Mouse (Mus musculus) retina, postnatal 1 day (tissue): ENCODE measurements at regions not wholly inside any gene's neighbourhood (a gene's known extent, or its start where the extent isn't known, plus 50 kb on each side); places are given as distances from the start of the nearest gene placed in this dataset.

Experiments used
- DNase-seq: peaks from one replicate; pipeline ENCODE4 v3.0.0-alpha.2; 2012

DNA sequence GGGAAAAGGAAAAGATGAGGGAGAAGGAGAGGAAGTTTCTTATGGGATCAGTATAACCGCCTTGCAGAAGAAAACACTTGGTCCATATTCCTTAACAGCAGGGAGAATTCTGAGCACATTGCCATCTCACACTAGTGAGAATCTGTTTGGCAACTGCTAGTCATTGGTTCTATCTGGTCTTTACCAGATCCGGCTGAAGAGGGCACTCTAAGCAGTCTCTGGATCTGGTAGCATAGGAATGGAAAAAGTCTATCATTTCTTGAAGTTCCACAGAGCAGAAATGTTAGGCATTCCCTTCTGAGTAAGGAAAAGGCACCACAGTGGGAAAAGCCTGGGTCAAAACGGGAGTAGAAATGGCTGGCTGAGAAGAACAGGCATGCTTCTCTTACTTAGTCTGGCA lies 315.4 kb upstream of the Apob start:
- DNase-seq = no peak

DNA sequence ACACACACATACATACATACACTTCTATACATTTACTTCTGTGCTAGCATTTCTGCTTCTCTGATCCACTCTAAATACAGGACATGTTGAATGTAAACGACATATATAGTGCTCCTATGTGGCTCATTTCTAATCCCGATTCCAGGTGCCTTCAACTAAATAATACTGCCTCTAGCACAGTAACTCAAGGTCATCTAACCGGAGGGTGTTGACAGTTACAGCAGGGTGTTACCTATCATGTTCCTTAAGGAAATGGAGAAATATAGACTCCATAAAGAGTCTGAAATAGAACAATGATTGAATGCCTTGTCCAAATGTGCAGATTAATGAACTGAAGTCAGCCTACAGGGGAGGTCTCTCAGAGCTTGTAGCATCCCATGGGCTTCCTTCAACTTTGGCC lies 307.3 kb upstream of the Apob start:
- no peak for DNase-seq

DNA sequence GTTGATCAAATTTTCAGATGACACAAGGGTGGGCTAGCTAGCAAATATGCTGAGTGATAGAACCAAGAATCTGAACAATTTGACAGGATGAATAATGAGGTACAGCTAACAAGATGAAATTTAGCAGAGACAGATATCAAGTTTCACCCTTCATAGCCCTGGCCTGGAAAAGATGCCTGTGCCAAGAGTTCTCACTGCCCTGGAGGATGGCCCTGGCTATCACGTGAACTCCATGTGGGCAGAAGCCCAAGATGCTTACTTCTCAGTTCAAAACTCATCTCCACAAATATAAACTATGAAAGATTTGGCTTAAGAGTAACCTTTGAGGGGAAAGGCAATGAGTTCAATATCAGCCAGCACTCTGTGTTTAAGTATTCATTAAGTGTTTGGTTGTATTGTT lies 306.9 kb upstream of the Apob start:
- DNase-seq = no peak

DNA sequence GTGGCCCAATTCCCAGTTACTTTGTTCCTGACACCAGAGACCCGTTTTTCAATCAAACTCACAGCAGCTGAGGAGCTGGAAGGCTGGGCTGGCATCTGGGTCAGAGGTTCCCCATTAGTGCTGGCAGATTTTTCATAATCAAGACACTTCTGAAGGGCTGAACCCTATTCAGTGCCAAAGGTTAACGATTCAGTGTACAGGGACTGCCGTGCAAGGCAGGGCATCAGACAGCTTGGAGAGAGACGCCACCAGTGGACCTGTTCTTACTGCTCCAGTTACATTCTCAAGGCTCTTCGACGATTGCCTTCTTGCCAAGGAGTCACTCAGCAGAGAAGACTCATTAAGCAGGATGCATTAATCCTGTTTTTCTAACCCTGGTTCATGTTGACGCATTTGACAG lies 285.5 kb upstream of the Apob start:
- DNase-seq = peak; percentile 8

DNA sequence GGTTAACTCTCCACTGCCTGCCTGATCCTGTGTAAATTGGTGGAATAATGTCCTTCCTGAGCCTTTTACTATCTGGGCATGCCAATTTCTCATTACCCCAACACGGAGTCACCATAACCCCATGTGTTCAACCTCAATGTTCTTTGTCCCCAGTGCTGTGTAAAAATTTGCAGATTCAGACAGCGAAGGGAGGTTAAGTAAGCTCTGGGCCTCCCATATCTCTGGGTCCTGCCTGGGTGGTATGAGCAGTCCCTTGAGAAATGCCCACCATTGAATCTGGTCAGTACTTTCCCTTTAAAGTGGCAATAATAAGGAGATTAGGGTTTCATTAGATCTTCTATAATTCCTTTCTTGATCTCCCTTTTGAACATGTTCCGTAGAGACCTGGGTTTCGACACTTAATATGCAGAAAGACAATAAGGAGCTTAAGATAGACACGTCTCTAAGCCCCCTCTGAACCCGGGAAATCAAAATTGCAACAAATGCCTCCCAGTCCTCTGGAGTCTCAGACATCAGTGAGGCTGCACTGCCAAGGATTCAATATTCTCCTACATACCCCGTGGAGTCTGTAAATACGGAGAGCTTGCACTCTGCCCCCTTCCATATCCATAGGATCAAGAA lies 279.0 kb upstream of the Apob start:
- DNase-seq = peak; percentile 51

DNA sequence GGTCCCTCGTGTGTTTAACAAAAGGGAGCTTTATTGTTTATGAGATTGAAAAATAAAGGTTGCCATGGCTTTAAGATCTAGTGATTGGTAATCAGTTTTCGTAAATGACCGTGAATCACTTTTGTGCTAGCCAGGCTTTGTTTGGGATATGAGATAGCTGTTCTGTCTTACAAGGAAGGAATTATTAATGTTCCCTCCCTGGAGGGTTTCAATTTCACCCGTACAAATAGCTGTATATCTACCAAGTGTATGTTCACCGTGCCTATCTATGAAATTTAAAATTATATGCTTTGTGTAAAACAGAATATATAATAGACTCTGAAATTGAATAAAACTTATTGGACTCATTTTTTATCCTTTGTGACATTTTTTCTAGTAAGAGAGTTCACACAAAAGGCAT lies 268.3 kb upstream of the Apob start:
- no peak for DNase-seq

DNA sequence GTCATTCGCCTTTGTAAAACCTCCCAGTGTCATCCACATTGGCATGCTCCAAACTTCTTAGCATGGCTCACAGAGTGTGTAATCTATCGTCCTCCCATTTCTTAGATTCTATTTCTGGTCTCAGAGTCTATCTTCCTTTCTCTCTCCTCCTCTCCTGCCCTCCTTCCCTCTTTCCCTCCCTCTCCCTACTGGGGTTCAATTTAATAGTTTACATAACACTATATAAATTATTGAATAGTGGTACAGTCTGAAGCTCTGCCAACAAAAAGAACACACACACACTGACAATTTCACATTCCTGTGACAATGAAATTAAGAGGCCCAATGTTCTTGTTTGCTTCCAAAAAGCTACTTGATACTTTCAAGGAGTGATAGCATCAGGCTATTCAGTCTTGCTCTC lies 267.6 kb upstream of the Apob start:
- no peak for DNase-seq

DNA sequence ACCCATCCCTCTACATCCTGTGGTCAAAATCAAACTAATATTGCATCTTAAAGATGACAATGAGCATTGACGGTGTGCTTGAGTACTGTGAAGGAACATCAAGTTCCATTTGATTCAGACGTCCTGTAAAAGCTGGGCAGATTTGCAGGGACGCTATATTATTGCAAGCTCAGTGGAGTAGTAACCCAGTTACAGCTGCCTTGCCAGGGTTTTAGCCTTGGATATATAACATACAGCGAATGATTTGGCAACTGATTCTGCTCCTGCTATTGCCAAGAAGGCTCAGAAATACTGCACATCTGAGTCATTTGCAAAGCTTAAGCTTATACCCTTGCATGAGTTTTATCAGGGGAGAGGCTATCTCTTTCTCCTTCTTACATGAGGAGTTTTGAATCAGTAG lies 262.4 kb upstream of the Apob start:
- DNase-seq = no peak

DNA sequence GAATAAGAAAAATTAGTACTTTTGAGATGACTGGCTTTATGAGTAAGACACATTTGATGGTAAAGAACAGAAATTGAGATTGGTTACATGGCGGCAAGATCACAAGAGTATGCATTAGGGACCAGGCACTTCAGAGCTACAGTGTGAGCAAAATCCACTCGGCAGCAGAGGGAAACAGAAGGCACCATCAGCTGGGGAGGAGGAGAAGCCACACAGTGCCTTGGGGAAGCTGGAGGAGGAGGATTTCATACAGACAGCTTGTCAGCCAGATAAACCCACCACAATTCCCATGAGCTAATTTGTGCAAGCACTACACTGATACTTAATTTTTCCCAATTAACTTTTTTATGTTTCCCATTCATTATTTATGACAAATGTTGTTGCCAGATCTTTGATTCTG lies 258.9 kb upstream of the Apob start:
- DNase-seq = no peak

DNA sequence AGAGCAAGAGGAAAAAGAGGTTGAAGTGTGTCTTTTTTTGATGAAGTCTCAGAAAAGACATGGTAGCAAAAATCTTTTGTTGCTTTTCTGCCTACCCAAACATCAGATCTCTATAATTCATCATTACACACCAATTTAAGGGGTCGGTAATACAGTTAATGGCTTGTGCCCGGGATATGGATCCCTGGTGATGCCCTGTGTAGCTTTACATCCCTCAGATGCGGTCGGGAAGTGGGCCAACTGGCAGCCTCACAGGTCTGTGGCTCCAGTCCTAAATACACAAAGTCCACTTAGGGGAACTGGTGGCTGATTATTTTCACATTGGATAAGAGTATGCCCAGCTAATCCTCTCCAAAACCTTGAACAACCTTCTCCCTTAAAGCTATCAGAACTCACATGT lies 258.4 kb upstream of the Apob start:
- DNase-seq = no peak

DNA sequence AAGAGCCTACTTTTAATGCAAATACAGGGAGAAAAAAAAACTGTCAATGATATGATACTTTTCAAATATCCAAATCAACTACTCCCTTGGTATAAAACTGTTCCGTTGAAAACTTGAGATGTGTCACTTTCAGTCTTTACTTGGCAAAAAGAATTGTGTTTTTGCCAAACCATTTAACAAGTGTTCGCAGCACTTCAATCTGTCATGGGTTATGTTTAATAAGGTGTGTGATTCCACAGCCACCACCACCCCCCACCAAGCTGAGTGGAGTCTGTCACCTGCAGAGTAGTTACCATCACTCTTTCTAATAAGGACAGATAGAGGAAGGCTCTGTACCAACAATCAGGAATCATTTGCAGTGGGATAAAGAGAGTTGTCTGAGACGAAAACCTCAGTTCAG lies 252.5 kb upstream of the Apob start:
- no peak for DNase-seq

DNA sequence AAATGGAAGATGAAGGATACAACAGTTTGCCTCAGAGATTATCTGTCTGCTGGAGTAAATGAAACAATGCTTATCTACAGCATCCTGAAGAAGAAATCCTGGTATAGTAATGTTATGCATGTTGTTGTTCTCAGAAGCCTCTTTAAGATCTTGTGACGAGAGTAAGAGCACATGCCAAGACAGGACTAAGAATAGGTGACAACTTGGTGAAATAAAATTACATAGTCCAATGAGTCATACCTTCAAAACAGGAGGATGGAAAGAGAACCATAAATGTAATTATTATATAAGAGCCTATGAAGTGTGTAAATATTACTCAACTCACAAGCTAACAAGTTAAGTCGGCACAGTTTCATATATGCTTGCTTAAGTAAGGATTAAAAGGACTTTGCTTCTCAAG lies 239.4 kb upstream of the Apob start:
- DNase-seq = no peak

DNA sequence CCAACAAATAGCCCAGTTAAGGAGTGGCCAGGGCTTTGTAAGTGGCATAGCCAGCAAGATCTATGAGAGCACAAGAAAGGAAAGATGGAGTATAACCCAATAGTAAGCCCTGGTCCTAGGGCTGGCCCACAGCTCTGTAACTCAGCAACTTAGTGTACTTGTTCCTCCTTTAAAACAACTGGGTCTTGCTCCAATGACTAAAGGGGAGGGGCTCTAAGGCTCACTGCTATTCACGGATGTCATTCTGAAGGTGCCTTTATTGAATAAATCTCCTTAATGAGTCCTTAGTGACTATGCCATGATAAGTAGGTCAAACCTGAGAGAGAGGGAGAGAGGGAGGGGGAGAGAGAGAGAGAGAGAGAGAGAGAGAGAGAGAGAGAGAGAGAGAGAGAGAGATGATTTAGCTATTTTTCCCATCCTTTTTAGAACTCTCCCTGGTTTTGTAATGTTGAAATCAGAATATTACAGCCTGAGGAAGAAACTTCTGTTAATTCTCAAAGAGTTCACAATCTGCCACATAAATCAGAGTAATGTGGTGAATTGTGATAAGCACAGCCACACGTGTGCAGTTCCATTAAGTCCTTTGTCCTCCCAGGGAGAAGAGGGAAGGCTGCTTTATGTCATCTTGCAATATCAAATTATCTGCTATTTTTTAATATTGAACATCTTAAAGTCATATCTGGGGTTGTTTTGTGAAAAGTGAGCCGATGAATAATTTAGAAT lies 238.7 kb upstream of the Apob start:
- peak; percentile 56 for DNase-seq

DNA sequence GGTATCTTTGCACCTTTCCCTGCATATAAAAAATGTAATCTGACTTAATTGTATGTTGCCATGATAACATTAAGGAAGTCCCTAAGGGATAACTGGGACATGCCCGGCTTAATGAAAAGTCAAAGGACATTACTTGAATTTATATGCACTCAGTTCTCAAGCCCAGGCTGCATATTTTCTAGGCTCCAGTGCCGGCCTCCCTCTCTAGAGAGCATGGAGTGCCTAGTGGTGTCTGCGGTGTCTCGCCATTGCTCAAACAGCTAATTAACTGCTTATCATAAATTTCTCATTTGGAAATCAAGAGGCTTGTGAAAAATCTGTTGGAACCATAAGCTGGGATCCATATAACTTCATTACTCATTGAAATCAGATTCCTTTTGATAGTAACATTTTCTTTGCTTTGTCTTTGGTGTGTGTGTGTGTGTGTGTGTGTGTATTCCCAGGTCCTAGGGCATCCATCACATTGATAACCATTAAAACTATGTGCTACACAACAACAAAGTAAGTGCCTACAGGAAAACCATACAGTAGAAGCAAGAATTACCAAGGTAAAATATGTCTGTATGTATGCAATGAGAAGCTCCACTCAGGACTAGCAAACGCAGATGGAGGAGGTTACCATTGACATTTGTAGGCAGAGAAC lies 238.0 kb upstream of the Apob start:
- peak; percentile 14 for DNase-seq

DNA sequence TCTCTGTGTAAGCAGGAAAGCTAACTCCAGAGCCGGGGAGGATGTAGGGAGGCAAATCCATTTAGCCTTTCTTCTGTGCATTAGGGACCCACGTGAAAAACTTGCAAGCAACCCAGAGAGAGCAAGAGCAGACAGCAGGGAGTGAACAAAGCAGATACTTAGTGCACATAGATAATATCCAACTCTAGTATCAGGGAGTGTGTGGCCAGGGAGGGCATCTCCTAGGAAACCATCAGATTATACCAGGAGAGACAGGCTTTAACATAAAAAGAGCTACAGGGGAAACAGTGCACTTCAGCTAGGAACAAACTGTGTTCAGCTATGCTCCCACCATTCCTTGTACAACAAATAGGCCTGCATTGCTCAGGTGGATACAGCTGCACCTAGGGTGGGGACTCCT lies 230.7 kb upstream of the Apob start:
- no peak for DNase-seq

DNA sequence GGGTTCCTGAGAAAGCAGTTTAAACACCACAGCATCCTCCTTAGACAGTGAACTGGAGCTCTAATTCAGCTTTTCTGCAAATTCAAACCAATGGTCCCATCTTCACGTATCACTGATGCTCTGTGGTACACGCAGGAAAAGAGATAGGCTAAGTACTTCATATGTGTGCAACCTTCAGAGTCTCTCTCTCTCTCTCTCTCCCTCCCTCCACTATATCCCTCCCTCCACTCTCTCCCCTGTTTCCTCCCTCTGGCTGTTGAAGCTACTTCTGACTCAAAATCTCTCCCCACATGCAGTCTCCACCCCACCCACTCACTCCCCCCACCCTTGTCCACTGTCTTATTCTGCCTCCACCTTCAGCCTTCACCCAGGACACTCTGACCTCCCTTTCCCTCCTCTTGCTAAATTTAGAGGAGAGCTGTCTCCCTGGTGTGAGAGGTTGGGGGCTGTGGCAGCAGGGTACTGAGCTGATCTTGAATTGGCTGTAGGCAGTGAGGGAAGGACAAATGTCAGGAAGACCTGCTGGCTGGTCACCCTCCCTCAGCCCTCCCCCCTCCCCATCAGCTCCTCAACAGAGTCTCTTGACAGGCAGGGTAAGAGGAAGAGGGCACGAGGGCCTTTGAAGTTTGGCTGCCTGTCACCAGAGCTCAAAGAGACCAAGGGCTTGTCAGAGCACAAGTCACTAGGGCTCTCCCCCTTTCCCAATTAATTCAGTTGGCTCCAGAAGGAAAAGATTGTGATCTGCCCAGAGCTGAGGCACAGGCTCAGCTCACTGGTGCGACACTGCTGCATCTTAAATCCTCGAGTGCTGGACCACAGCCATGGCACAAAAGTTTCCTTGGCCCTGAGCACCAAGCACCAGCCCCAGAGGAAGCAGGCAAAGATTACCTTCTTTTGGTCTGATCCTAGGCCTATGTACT lies 227.9 kb upstream of the Apob start:
- peak; percentile 17 for DNase-seq

DNA sequence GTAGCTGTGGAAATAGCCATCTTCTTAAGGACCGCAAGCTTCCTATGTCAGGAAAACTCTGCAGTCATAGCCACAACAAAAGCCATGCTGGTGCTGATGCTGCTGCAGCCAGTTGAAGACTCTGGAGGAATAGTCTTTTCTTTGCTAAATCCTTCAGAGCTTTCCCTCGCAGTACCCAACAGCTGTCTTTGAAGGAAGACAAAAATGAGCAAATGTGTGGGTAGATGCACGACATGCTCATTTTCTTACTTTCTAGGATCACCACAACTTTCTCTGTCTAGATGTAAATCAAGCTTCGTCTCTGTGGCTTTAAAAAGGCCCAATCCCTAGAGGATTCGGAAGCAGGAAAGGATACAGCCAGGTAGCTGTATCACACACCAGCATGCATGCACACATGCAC lies 222.6 kb upstream of the Apob start:
- DNase-seq = no peak

DNA sequence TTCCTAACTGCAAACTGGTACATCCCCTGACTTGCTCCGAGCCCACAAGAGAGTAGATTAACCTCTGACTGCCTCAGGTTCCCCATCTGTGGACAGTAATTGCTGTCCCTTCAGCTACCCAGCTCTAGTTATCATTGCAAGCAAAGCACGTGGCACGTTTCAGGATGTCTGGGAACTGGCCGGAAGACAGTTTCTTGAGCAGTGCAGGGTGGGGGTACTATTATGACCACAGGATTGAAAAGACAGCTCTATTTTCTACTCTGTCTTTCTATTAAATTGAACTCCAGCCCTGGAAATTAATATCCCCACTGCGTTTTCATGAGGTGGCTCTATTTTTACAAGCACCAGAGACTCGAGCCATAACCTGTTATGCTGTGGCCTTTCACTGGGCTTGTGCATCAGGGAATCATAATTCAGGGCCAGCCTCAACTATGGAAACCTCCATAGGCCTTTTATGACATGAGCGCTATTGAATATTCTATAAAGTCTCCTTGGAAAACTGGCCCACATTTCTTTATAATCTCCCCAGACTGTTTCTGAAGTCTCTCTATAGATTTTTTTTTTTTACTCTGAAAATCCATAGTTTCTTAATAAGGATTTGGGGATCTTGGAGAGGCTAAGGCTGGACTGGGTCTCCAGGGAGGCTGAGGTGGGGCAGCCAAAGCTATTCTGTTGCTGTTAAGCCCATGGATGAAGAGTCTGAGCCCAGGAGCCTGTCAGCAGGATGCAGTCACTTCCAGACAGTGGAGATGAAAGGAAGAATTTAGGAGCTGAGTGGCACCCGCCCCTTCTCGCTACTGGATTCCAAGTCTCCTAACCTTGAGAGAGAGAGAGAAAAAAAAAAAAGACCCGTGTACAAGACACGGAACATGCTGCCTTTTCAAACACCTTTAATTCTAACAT lies 212.4 kb upstream of the Apob start:
- no peak for DNase-seq

DNA sequence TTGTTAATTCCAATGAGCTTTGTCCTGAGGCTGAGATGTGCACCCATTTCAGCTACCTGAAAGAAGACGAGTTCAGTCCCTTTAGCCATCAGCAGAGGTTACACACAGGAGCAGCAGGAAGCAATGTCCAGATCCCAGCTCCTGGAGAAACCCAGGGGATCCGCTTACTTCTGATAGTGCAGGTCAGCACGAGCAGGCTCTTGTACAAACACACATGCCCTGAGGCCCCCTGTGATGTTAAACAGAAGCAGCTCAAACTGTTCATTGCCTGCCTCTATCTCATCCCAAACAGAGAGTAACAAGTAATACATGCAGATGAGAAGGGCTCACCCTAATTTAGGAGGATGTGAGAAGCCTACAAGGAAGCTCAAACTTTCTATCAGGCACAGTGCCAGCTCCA lies 203.3 kb upstream of the Apob start:
- DNase-seq = no peak

DNA sequence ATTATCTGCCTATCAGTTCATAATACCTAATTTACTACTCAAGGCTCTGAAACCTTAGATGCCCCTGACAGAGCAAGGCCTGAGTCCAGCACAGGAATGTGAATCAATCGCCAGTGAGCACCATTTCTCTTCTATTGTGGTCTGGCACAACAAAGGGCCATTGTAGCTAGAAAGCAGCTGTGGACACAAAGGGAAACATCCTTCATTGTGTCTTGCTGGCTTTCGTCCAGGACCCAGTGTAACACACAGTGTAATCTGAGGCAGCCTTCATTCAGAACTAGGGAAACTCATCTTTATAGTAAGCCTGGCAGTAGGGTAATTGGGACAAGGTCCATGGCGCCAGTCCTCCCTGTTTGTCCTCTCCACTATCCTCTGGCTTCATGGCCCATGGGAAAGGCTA lies 201.1 kb upstream of the Apob start:
- DNase-seq = peak; percentile 94

DNA sequence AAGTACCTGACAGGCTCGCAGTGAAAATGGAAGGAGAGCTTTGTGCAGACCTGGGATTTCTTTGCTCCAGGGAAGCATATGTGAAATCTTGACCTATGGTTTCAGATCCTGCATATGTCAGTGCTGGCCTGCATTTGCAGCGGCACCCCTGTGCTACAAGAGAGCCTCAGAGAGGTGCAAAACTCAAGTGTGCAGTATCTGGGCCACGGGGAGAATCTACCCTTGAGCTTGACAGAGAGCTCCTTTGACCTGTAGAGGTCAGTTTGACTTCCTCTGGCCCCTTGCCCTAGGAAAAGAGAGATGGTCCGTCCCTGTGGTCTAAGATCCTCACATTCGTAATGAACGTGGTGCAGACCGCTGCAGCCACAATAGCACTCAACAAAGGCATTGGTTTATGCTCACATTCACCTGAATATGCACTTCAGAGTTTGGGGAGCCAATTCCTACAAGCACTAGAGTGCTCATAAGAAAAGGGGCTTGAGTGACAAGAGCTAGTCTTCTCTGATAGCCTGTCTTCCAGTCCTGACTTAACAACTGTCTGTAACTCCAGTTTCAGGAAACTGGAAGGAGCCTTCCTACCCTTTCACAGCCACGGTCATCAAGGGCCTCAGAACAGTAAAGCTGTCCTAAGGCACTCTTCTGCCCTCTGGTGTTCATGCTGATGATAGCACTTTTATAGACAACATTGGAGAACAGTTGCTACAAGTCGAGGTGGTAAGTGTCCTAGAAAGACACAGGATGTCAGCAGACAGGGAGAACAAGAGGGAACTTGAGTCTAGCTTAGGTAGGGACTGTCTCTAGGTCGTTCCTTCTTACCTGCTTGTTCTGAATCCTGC lies 200.0 kb upstream of the Apob start:
- peak; percentile 89 for DNase-seq

DNA sequence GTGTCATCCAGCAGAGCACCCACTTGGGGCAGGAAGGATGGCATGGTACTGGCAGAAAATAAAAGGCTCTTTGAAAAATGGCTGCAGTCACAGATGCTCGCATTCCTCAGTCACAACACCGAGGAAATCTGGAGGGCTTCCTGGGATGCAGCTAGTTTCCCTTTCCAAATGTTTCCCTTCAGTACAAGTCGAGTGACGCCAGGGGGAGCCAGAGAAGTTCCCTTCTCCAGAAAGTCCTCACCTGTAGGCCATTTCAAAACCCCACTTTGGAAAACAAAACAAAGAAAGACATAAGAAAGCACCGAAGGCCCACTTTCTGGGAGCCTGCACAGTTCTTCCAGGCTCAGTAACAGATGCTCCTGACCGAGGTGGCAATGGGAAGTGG lies 199.4 kb upstream of the Apob start:
- DNase-seq = peak; percentile 10
